Mouse (Mus musculus) NIH3T3 (cell line): ENCODE measurements around the gene C1qtnf5.

Source experiments
- DNase-seq: peaks from one replicate; pipeline ENCODE4 v3.0.0-alpha.2; 2012; ENCODE audit warnings: low read depth

Gene C1qtnf5

GRCm38 (mm10) chr9:44107110-44107509 lies at the start of gene C1qtnf5:
C1qtnf5 (plus strand) TSS chr9:44107245.
- peak; percentile 95 for DNase-seq

GRCm38 (mm10) chr9:44058606-44059005 lies 48.4 kb upstream of the C1qtnf5 start:
- DNase-seq: peak; percentile 86

GRCm38 (mm10) chr9:44065177-44065576 lies 41.9 kb upstream of the C1qtnf5 start:
- DNase-seq: no peak

- DNase-seq: peak; percentile 98
Observed at GRCm38 (mm10) chr9:44066785-44067225, 40.2 kb upstream of the C1qtnf5 start, which contains the start of gene Usp2. Usp2 (plus strand) TSS chr9:44067021.

- peak; percentile 53 for DNase-seq
Observed at GRCm38 (mm10) chr9:44067241-44067959, 39.6 kb upstream of the C1qtnf5 start.

GRCm38 (mm10) chr9:44067960-44068330 lies 39.1 kb upstream of the C1qtnf5 start:
- DNase-seq: no peak

GRCm38 (mm10) chr9:44069252-44069651 lies 37.8 kb upstream of the C1qtnf5 start:
- no peak for DNase-seq

- no peak for DNase-seq
Observed at GRCm38 (mm10) chr9:44070113-44070843, 36.8 kb upstream of the C1qtnf5 start.

- no peak for DNase-seq
Observed at GRCm38 (mm10) chr9:44070844-44071231, 36.2 kb upstream of the C1qtnf5 start.

GRCm38 (mm10) chr9:44071914-44072598 lies 35.0 kb upstream of the C1qtnf5 start:
- no peak for DNase-seq

GRCm38 (mm10) chr9:44072599-44072915 lies 34.5 kb upstream of the C1qtnf5 start:
- peak; percentile 40 for DNase-seq

- DNase-seq: no peak
Observed at GRCm38 (mm10) chr9:44073115-44073514, 33.9 kb upstream of the C1qtnf5 start.

- peak; percentile 40 for DNase-seq
Observed at GRCm38 (mm10) chr9:44074395-44075275, 32.4 kb upstream of the C1qtnf5 start.

GRCm38 (mm10) chr9:44075276-44075995 lies 31.6 kb upstream of the C1qtnf5 start:
- DNase-seq: no peak

- DNase-seq: no peak
Observed at GRCm38 (mm10) chr9:44075996-44076763, 30.9 kb upstream of the C1qtnf5 start.

- peak; percentile 80 for DNase-seq
Observed at GRCm38 (mm10) chr9:44076764-44077120, 30.3 kb upstream of the C1qtnf5 start.

- DNase-seq: no peak
Observed at GRCm38 (mm10) chr9:44077266-44077910, 29.7 kb upstream of the C1qtnf5 start.

GRCm38 (mm10) chr9:44078136-44078797 lies 28.8 kb upstream of the C1qtnf5 start:
- no peak for DNase-seq

- peak; percentile 92 for DNase-seq
Observed at GRCm38 (mm10) chr9:44078955-44079756, 27.9 kb upstream of the C1qtnf5 start.
